Mouse (Mus musculus) erythroblast, embryonic 14.5 days (primary cell): ENCODE measurements around the gene Extl2.

Experiments used
- GATA1 ChIP-seq: IDR thresholded peaks from 2 replicates; pipeline ENCODE4 v1.6.1; 2012; ENCODE audit warnings: low read length, inconsistent platforms, mixed read lengths
- TAL1 ChIP-seq: IDR thresholded peaks from 3 replicates; pipeline ENCODE4 v1.6.1; 2012; ENCODE audit warnings: low read length, inconsistent platforms, mixed read lengths

DNA sequence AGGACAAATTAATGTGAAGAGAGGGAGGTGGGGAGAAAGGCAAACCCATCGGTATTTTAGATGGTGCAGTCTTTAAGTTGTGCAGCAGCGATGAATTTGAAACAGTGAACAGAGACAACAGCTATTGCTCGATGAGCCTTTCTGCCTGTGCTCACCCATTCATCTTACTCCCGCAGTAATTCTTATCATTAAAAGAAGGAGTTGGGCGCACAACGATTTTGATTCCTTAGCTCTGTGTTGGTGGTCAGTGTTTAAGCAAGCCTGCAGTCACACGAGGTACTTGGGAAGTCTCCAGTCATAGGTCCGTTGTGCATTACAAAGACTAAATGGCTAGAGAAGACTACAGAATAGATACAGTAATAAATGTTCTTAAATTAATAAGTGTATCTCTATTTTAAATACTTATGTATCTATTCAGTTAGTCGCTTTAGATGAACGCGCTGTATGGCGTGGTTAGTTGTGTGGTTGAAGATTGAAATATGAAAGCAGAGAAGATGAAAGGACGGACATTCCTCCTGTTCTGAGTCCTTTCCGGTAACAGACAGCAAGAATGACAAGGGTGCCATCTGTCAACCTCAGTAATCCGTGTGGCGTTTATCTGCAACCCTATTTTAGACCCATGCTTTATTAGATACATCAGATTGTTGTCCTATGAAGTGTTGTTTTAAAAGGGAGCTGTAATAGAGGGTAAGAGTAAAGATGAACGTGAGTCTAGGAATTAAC, 2.5 kb downstream of the Extl2 start:
- no peak for TF ChIP-seq GATA1
- no peak for TF ChIP-seq TAL1
